Mouse (Mus musculus) MEL (cell line): ENCODE results near the gene Map7d1. TPM values are rescaled to one million over a fixed set of nuclear protein-coding genes. Genes with fewer than 3 reads are reported as not detected.

ENCODE experiments used
- DNase-seq: peaks from one replicate; pipeline ENCODE4 v3.0.0; 2011; ENCODE audit warnings: low read depth, low spot score
- H3K27ac ChIP-seq: 2 replicates; pipeline ENCODE4 v1.5.1; 2012; ENCODE audit warnings: low read depth, mild to moderate bottlenecking, control low read depth, low read length, moderate library complexity; ENCODE audit not compliant: control insufficient read depth
- H3K27me3 ChIP-seq, 2 experiments: fragments of 150-350 bp in 1 of 2; sonication (generic) in 1 of 2; 2 replicates each; pipeline ENCODE4 v1.6.1; 2012; ENCODE audit warnings: low read length in 2 of 2, mild to moderate bottlenecking in 2 of 2, improper control_type of control experiment in 1 of 2, moderate library complexity in 1 of 2; ENCODE audit not compliant: insufficient read depth in 2 of 2, control insufficient read depth in 1 of 2
- H3K36me3 ChIP-seq, 2 experiments: 2 replicates each; pipeline ENCODE4 v1.6.1; 2012 to 2014; ENCODE audit warnings: low read length in 2 of 2, improper control_type of control experiment in 1 of 2, inconsistent platforms in 1 of 2, mild to moderate bottlenecking in 1 of 2; ENCODE audit not compliant: insufficient read depth in 2 of 2, control insufficient read depth in 1 of 2
- H3K4me1 ChIP-seq, 2 experiments: fragments of 150-350 bp in 1 of 2; sonication (generic) in 1 of 2; 2 replicates each; pipeline ENCODE4 v1.6.1; 2012; ENCODE audit warnings: low read length in 2 of 2, improper control_type of control experiment in 1 of 2, mild to moderate bottlenecking in 1 of 2; ENCODE audit not compliant: insufficient read depth in 2 of 2, control insufficient read depth in 1 of 2
- H3K4me3 ChIP-seq, 2 experiments: fragments of 150-350 bp in 1 of 2; sonication (generic) in 1 of 2; 2 replicates each; pipeline ENCODE4 v1.5.1; 2012; ENCODE audit warnings: low read depth in 2 of 2, low read length in 2 of 2, mild to moderate bottlenecking in 2 of 2, moderate library complexity in 2 of 2, control low read depth in 1 of 2, improper control_type of control experiment in 1 of 2; ENCODE audit not compliant: control insufficient read depth in 1 of 2, insufficient read depth in 1 of 2
- H3K79me2 ChIP-seq: 2 replicates; pipeline ENCODE4 v1.6.1; 2012; ENCODE audit warnings: mild to moderate bottlenecking, low read length, moderate library complexity; ENCODE audit not compliant: control insufficient read depth, poor library complexity, insufficient read depth
- H3K9ac ChIP-seq: 2 replicates; pipeline ENCODE4 v1.6.1; 2012; ENCODE audit warnings: low read depth, mild to moderate bottlenecking, control low read depth, low read length, moderate library complexity; ENCODE audit not compliant: control insufficient read depth, poor library complexity, severe bottlenecking
- H3K9me3 ChIP-seq: fragments of 150-350 bp; sonication (generic); replicated peaks from 2 replicates; pipeline ENCODE4 v1.6.1; 2012; ENCODE audit warnings: mild to moderate bottlenecking, low read length, improper control_type of control experiment, moderate library complexity; ENCODE audit not compliant: insufficient read depth
- CHD1 ChIP-seq: IDR thresholded peaks from 2 replicates; pipeline ENCODE4 v1.6.1; 2012; ENCODE audit warnings: low read depth, mild to moderate bottlenecking, inconsistent platforms, low read length, improper control_type of control experiment
- E2F4 ChIP-seq: IDR thresholded peaks from 2 replicates; pipeline ENCODE4 v1.6.1; 2011; ENCODE audit warnings: low read depth, low read length, improper control_type of control experiment, borderline replicate concordance
- ELF1 ChIP-seq: IDR thresholded peaks from 2 replicates; pipeline ENCODE4 v1.6.1; 2014; ENCODE audit warnings: low read depth, mild to moderate bottlenecking, inconsistent platforms, low read length, improper control_type of control experiment, moderate library complexity
- EP300 ChIP-seq, 2 experiments: IDR thresholded peaks; 2 replicates each; pipeline ENCODE4 v1.6.1; 2011; ENCODE audit warnings: improper control_type of control experiment in 2 of 2, low read length in 2 of 2, low read depth in 1 of 2, mild to moderate bottlenecking in 1 of 2
- GABPA ChIP-seq: IDR thresholded peaks from 2 replicates; pipeline ENCODE4 v1.6.1; 2012; ENCODE audit warnings: low read depth, mild to moderate bottlenecking, inconsistent platforms, low read length, improper control_type of control experiment, moderate library complexity
- GATA1 ChIP-seq: IDR thresholded peaks from 2 replicates; pipeline ENCODE4 v1.6.1; 2011; ENCODE audit warnings: low read depth, low read length, improper control_type of control experiment
- JUND ChIP-seq: IDR thresholded peaks from 2 replicates; pipeline ENCODE4 v1.6.1; 2011; ENCODE audit warnings: low read depth, mild to moderate bottlenecking, improper control_type of control experiment, low read length
- KAT2A ChIP-seq: conservative IDR thresholded peaks from 2 replicates; pipeline ENCODE4 v1.6.1; 2012; ENCODE audit warnings: low read depth, low read length, improper control_type of control experiment, inconsistent platforms
- MAX ChIP-seq: IDR thresholded peaks from 2 replicates; pipeline ENCODE4 v1.6.1; 2011; ENCODE audit warnings: low read length, improper control_type of control experiment
- MAZ ChIP-seq: IDR thresholded peaks from 2 replicates; pipeline ENCODE4 v1.6.1; 2012; ENCODE audit warnings: low read depth, mild to moderate bottlenecking, inconsistent platforms, low read length, improper control_type of control experiment
- MXI1 ChIP-seq: IDR thresholded peaks from 2 replicates; pipeline ENCODE4 v1.6.1; 2011; ENCODE audit warnings: mild to moderate bottlenecking, low read depth, low read length, improper control_type of control experiment
- MYB ChIP-seq: IDR thresholded peaks from 2 replicates; pipeline ENCODE4 v1.6.1; 2011; ENCODE audit warnings: mild to moderate bottlenecking, low read depth, low read length, improper control_type of control experiment
- MYC ChIP-seq: IDR thresholded peaks from 2 replicates; pipeline ENCODE4 v1.6.1; 2011; ENCODE audit warnings: low read depth, mild to moderate bottlenecking, low read length, improper control_type of control experiment, moderate library complexity
- POLR2A ChIP-seq, 2 experiments: IDR thresholded peaks; 2 replicates each; pipeline ENCODE4 v1.6.1; 2011 to 2012; ENCODE audit warnings: low read length in 2 of 2, mild to moderate bottlenecking in 2 of 2, control low read depth in 1 of 2, improper control_type of control experiment in 1 of 2, low read depth in 1 of 2, moderate library complexity in 1 of 2; ENCODE audit not compliant: control insufficient read depth in 1 of 2, insufficient read depth in 1 of 2, poor library complexity in 1 of 2
- POLR2AphosphoS2 ChIP-seq: IDR thresholded peaks from 2 replicates; pipeline ENCODE4 v1.6.1; 2011; ENCODE audit warnings: low read length, improper control_type of control experiment
- POLR2AphosphoS5 ChIP-seq: IDR thresholded peaks from 2 replicates; pipeline ENCODE4 v1.6.1; 2012; ENCODE audit warnings: low read depth, borderline replicate concordance, mild to moderate bottlenecking, inconsistent platforms, low read length, moderate library complexity, mixed read lengths
- SIN3A ChIP-seq: IDR thresholded peaks from 2 replicates; pipeline ENCODE4 v1.6.1; 2012; ENCODE audit warnings: low read length, improper control_type of control experiment, inconsistent platforms
- SMC3 ChIP-seq: IDR thresholded peaks from 2 replicates; pipeline ENCODE4 v1.6.1; 2011; ENCODE audit warnings: low read depth, low read length, improper control_type of control experiment
- TBP ChIP-seq: IDR thresholded peaks from 2 replicates; pipeline ENCODE4 v1.8.0; 2011; ENCODE audit warnings: low read depth, low read length, improper control_type of control experiment
- USF2 ChIP-seq, 2 experiments: IDR thresholded peaks; 2 replicates each; pipeline ENCODE4 v1.6.1; 2011 to 2012; ENCODE audit warnings: improper control_type of control experiment in 2 of 2, low read length in 2 of 2, borderline replicate concordance in 1 of 2, inconsistent platforms in 1 of 2, low read depth in 1 of 2, mild to moderate bottlenecking in 1 of 2; ENCODE audit not compliant: insufficient read depth in 1 of 2
- ZC3H11A ChIP-seq: IDR thresholded peaks from 2 replicates; pipeline ENCODE4 v1.6.1; 2012; ENCODE audit warnings: low read depth, mild to moderate bottlenecking, inconsistent platforms, low read length, improper control_type of control experiment
- ZKSCAN1 ChIP-seq: IDR thresholded peaks from 2 replicates; pipeline ENCODE4 v1.6.1; 2012; ENCODE audit warnings: low read depth, mild to moderate bottlenecking, inconsistent platforms, low read length, improper control_type of control experiment, moderate library complexity
- ZNF384 ChIP-seq: IDR thresholded peaks from 2 replicates; pipeline ENCODE4 v1.6.1; 2012; ENCODE audit warnings: low read depth, mild to moderate bottlenecking, inconsistent platforms, low read length, improper control_type of control experiment
- polyA plus RNA-seq, 2 experiments: library from polyadenylated mRNA; stranded (reverse) in 1 of 2; unstranded in 1 of 2; fragments of >175 nt in 1 of 2; fragments of >200 nt in 1 of 2; gene quantifications; 2 replicates each; pipeline versions ENCODE4 v1.2.1 to v1.2.4; 2012; ENCODE audit warnings: low replicate concordance in 2 of 2, low read depth in 1 of 2; ENCODE audit not compliant: insufficient read length in 2 of 2, insufficient read depth in 1 of 2, missing spikeins in 1 of 2
- total RNA-seq: library from RNA; depleted of rRNA; stranded (reverse); fragments of 300-350 nt; gene quantifications from 2 replicates; pipeline ENCODE4 v1.2.3, GENCODE M21; 2012

Map7d1 gene
- total and polyA plus RNA-seq, 3 experiments: 15.4 to 58.2 TPM; not detected in 1

DNA sequence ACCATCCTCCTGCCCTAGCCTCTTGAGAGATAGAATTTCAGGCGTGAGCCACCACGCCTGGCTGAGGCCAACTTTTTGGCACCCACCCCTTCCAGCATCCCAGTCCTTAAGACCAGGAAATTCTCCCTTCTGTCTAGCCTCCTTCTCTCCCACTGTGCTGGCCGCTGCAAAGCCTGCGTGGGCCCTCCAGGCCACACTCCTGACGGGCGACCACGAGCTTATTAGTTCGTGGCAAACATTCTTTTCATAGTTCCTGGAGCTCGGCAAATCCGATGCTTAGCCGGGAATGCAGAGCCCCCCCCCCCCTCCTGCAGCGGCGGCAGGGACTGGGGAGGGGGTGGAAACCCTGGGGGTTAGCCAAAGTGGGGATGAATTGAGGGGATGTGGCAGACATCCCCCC is 35.1 kb upstream of the Map7d1 start:
- Histone ChIP-seq H3K9ac (no peak overlapping the region), H3K36me3 (no peaks in the 10 kb centered on the region), H3K4me3 (no peak overlapping the region), H3K9me3 (no peaks in the 10 kb centered on the region), H3K79me2 (no peaks in the 10 kb centered on the region), H3K27me3 (0 out of 4 replicates have a peak, but pooled peaks cover 0 to 2% of the 10 kb centered on the region in 2 experiments), H3K27ac (no peak overlapping the region), H3K4me1 (no peaks in the 10 kb centered on the region)
- no peak for DNase-seq
- TF ChIP-seq MYB: no peak
- no peak for TF ChIP-seq TBP
- TF ChIP-seq KAT2A: no peak
- no peak for TF ChIP-seq ZKSCAN1
- no peak for TF ChIP-seq POLR2AphosphoS5
- no peak for TF ChIP-seq JUND
- no peak for TF ChIP-seq USF2 (IDR thresholded peaks at IDR 0.05; ENCODE audit: borderline replicate concordance in 1 of 2, insufficient read depth in 1 of 2, low read depth in 1 of 2, low read length in 2 of 2)
- TF ChIP-seq MXI1: no peak
- TF ChIP-seq CHD1: no peak

DNA sequence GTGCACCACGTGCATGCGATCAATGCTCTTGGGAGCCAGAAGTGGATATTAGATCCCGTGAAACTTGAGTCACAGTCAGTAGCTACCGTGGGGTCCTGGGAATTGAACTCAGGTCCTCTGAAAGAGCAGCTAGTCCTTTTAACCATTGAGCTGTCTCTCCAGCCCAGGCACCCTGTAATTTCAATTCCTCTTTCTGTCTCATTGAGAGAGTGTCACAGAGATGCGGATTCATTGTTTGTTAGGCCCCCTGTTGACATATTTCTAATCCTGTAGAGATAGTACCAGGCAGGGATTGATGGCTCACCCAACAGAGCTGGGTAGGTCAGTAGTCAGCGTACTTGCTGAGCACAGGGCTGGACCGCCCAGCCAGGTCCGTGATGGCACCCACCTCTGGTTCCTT is 34.2 kb upstream of the Map7d1 start:
- 0 out of 4 replicates have a peak, but pooled peaks cover 0 to 2% of the 10 kb centered on the region in 2 experiments for H3K27me3 ChIP-seq

DNA sequence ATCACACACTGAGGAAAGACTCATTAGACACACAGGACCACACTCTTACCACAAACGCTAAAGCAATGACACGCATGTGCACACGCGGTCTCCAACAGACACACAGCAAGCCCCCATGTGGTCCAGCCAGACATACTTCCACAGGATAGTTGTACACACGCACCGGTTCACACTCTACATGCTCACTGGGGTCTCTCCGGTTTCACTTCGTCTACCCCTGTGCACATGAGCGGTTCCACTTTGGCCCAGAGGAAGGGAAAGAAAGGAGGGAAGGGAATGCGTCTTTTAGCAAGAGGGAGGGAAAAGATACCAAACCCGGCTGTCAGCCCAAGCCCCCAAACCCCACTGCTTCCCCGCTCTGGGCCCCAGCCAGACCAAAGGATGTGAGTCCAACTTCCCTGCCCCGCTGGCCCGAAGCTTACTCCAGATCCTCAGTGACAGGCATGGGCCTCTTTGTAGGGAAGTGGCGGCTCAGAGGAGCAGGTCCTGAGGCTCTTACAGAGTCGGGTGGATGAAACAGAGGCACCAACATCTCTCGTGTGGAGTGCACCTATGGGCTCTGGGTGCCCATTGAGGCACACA is 32.0 kb upstream of the Map7d1 start:
- Histone ChIP-seq H3K79me2 (no peaks in the 10 kb centered on the region), H3K9me3 (no peaks in the 10 kb centered on the region), H3K36me3 (no peaks in the 10 kb centered on the region; a peak in 1 of 4 replicates), H3K9ac (no peak overlapping the region), H3K4me3 (no peak overlapping the region), H3K27me3 (0 out of 4 replicates have a peak, but pooled peaks cover 0 to 2% of the 10 kb centered on the region in 2 experiments), H3K27ac (no peak overlapping the region), H3K4me1 (peaks cover 0 to 6% of the 10 kb centered on the region in 2 experiments; a peak in 3 of 4 replicates)
- TF ChIP-seq ELF1: no peak
- TF ChIP-seq GATA1: no peak
- TF ChIP-seq ZKSCAN1: no peak
- no peak for TF ChIP-seq ZC3H11A
- TF ChIP-seq MAZ: no peak
- TF ChIP-seq POLR2A (IDR thresholded peaks at IDR 0.05; ENCODE audit: control insufficient read depth in 1 of 2, insufficient read depth in 1 of 2, low read depth in 1 of 2, low read length in 2 of 2, poor library complexity in 1 of 2): no peak
- TF ChIP-seq EP300 (IDR thresholded peaks at IDR 0.05; ENCODE audit: low read depth in 1 of 2, low read length in 2 of 2): no peak
- TF ChIP-seq SIN3A: no peak
- TF ChIP-seq ZNF384: no peak
- TF ChIP-seq MAX: no peak
- TF ChIP-seq MYC: no peak
- no peak for TF ChIP-seq E2F4
- no peak for TF ChIP-seq POLR2AphosphoS2
- no peak for TF ChIP-seq USF2 (IDR thresholded peaks at IDR 0.05; ENCODE audit: borderline replicate concordance in 1 of 2, insufficient read depth in 1 of 2, low read depth in 1 of 2, low read length in 2 of 2)
- TF ChIP-seq SMC3: no peak
- no peak for TF ChIP-seq CHD1
- no peak for DNase-seq

More for the DNA sequence above, 34.2 kb upstream of the Map7d1 start:
- no peak for DNase-seq
- H3K79me2 ChIP-seq: no peaks in the 10 kb centered on the region
- TF ChIP-seq GABPA: no peak
- TF ChIP-seq POLR2A (IDR thresholded peaks at IDR 0.05; ENCODE audit: control insufficient read depth in 1 of 2, insufficient read depth in 1 of 2, low read depth in 1 of 2, low read length in 2 of 2, poor library complexity in 1 of 2): no peak
- TF ChIP-seq GATA1: no peak
- H3K9ac ChIP-seq: no peak overlapping the region
- H3K36me3 ChIP-seq: no peaks in the 10 kb centered on the region
- no peak overlapping the region for H3K4me3 ChIP-seq
- H3K27ac ChIP-seq: no peak overlapping the region
- H3K4me1 ChIP-seq: no peaks in the 10 kb centered on the region
- no peaks in the 10 kb centered on the region for H3K9me3 ChIP-seq
